ENCODE assay signal across 31 mouse cellular contexts in the genomic region with DNA sequence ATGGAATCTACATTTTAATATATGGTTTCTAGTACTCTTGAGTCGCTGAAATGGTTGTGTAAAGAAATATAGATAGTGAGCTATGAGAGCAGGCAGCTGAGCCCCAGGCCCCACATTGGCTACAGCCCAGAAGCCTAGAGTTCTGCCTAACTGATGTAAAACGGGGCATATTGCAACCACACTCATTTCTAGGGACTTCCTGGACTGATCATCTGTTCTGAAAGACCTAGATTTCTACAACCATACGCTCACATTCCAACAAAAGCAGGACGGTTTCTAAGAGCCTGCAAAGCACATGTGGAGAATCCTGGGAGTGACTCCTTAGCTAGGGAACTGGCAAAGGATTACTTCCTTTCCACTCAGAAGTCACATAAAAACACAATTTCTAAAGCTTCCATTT. TPM values are rescaled to one million over a fixed set of nuclear protein-coding genes. Genes with fewer than 3 reads are reported as not detected.
DNase-seq lines count a peak whose midpoint lies in the region; ATAC-seq and TF ChIP-seq lines count a peak whose summit lies in the region.
"Had no signal": no experiment of that assay in that cellular context is flagged by ENCODE, and none has a peak within 500 bp of the region (broad histone marks: within the 10 kb centered on the region; RNA-seq: fewer than 3 reads in every experiment).

No protein-coding gene starts in this region.

- peaks cover 56% of the 10 kb centered on the region for H3K4me1 ChIP-seq in heart, embryonic 16.5 days (ENCODE audit: control insufficient read depth, insufficient read depth, low read length)
- peaks cover 39% of the 10 kb centered on the region for H3K4me1 ChIP-seq in lung, embryonic 14.5 days (ENCODE audit: insufficient read depth)
- H3K4me1 ChIP-seq in limb, embryonic 14.5 days (ENCODE audit: control insufficient read depth, insufficient read depth, low read length): peaks cover 31% of the 10 kb centered on the region

- DNase-seq in gastrocnemius, adult 2 months: no peak
- no peak for DNase-seq in gastrocnemius, adult 18-20 months (ENCODE audit: low spot score)
- DNase-seq in heart, postnatal 10 days: no peak
- DNase-seq in lung, embryonic 14.5 days: peak; percentile 54
- DNase-seq in lung, postnatal 36 days: no peak
- DNase-seq in limb, embryonic 14.5 days (ENCODE audit: low spot score): peak; percentile 53
- DNase-seq in frontal cortex, postnatal 25 days (ENCODE audit: low spot score in 2 of 2): no peak
- DNase-seq: adrenal gland, postnatal 25 days; cerebellum, adult 8-10 months; cerebellum, postnatal 36 days; gastrocnemius, postnatal 25 days; heart, postnatal 14 days; kidney, postnatal 4 days; right cerebral cortex, adult 18-20 months; thymus, adult 18-20 months; thymus, postnatal 36 days had no signal

- no peak for ATAC-seq in heart, embryonic 16.5 days (replicated peaks; ENCODE audit: extremely low read depth, insufficient read depth, low FRiP score)
- ATAC-seq in lung, embryonic 14.5 days (ENCODE audit: insufficient read depth): no peak
- ATAC-seq in limb, embryonic 14.5 days (ENCODE audit: low FRiP score, low read depth): no peak
- ATAC-seq: intestine, postnatal 0 days; lung, postnatal 0 days had no signal

- intact Hi-C loops in gastrocnemius, adult 2 months (cut with DNase I): no loop called here
- intact Hi-C loops in heart, postnatal 10 days (cut with DNase I): no loop called here

- H3K27me3 ChIP-seq in heart, embryonic 16.5 days (ENCODE audit: control insufficient read depth, insufficient read depth, low read length): no peaks in the 10 kb centered on the region
- H3K27me3 ChIP-seq in lung, embryonic 14.5 days (ENCODE audit: insufficient read depth, low read length): no peaks in the 10 kb centered on the region
- no peaks in the 10 kb centered on the region for H3K27me3 ChIP-seq in limb, embryonic 14.5 days (ENCODE audit: control insufficient read depth, insufficient read depth, low read length)
- H3K27me3 ChIP-seq: forebrain, embryonic 12.5 days; hindbrain, embryonic 12.5 days; neural tube, embryonic 15.5 days had no signal

- no peak overlapping the region for H3K9ac ChIP-seq in heart, embryonic 16.5 days (ENCODE audit: low read length)
- no peak overlapping the region for H3K9ac ChIP-seq in lung, embryonic 14.5 days
- H3K9ac ChIP-seq in limb, embryonic 14.5 days (ENCODE audit: low read depth, low read length, severe bottlenecking): no peak overlapping the region
- H3K9ac ChIP-seq: forebrain, embryonic 12.5 days; hindbrain, embryonic 12.5 days; liver, embryonic 14.5 days; neural tube, embryonic 15.5 days had no signal

- WGBS in heart, embryonic 16.5 days: 46% methylated on average over 4 of the region's 4 CpGs
- 25% methylated on average over 4 of the region's 4 CpGs for WGBS in lung, embryonic 14.5 days
- WGBS in limb, embryonic 14.5 days: 46% methylated on average over 4 of the region's 4 CpGs

- H3K27ac ChIP-seq in gastrocnemius, adult 2 months: peak overlapping the region; percentile 28
- peak overlapping the region; percentile 44; the same call in 1 of the 2 replicates for H3K27ac ChIP-seq in heart, embryonic 16.5 days (ENCODE audit: low read length)
- H3K27ac ChIP-seq in lung, embryonic 14.5 days (ENCODE audit: low read depth): peak overlapping the region; percentile 48
- peak overlapping the region; percentile 28; the same call in 1 of the 2 replicates for H3K27ac ChIP-seq in limb, embryonic 14.5 days (replicated peaks; ENCODE audit: low read depth, low read length)
- H3K27ac ChIP-seq: forebrain, embryonic 12.5 days; hindbrain, embryonic 12.5 days; liver, embryonic 14.5 days; midbrain, embryonic 10.5 days; neural tube, embryonic 15.5 days had no signal

- H3K4me2 ChIP-seq in heart, embryonic 16.5 days (ENCODE audit: low read depth, low read length): no peak overlapping the region
- H3K4me2 ChIP-seq in lung, embryonic 14.5 days: no peak overlapping the region
- H3K4me2 ChIP-seq in limb, embryonic 14.5 days (replicated peaks; ENCODE audit: low read depth, low read length, severe bottlenecking): no peak overlapping the region
- H3K4me2 ChIP-seq: forebrain, embryonic 12.5 days; hindbrain, embryonic 12.5 days; neural tube, embryonic 15.5 days had no signal

- H3K9me3 ChIP-seq in heart, embryonic 16.5 days (replicated peaks; ENCODE audit: control insufficient read depth, low read length): no peaks in the 10 kb centered on the region
- no peaks in the 10 kb centered on the region for H3K9me3 ChIP-seq in lung, embryonic 14.5 days (ENCODE audit: low read depth, low read length)
- no peaks in the 10 kb centered on the region for H3K9me3 ChIP-seq in limb, embryonic 14.5 days (ENCODE audit: control insufficient read depth, low read length)
- H3K9me3 ChIP-seq: forebrain, embryonic 12.5 days; hindbrain, embryonic 12.5 days; midbrain, embryonic 10.5 days; neural tube, embryonic 15.5 days had no signal

- H3K4me3 ChIP-seq in gastrocnemius, adult 2 months: no peak overlapping the region
- H3K4me3 ChIP-seq in heart, embryonic 16.5 days (ENCODE audit: low read length): no peak overlapping the region
- H3K4me3 ChIP-seq in lung, embryonic 14.5 days (ENCODE audit: low read depth, low read length): no peak overlapping the region
- H3K4me3 ChIP-seq in limb, embryonic 14.5 days (replicated peaks; ENCODE audit: low read length): no peak overlapping the region
- H3K4me3 ChIP-seq: forebrain, embryonic 12.5 days; hindbrain, embryonic 12.5 days; midbrain, embryonic 10.5 days; neural tube, embryonic 15.5 days had no signal

- no peak for TF ChIP-seq CTCF in gastrocnemius, adult 2 months (IDR thresholded peaks at IDR 0.05)
- TF ChIP-seq CTCF in lung, embryonic 14.5 days (IDR thresholded peaks at IDR 0.05; ENCODE audit: low read depth): no peak

- peaks cover 3% of the 10 kb centered on the region; the same call in 1 of the 2 replicates for H3K36me3 ChIP-seq in heart, embryonic 16.5 days (ENCODE audit: control insufficient read depth, insufficient read depth)
- peaks cover 15% of the 10 kb centered on the region; the same call in 1 of the 2 replicates for H3K36me3 ChIP-seq in lung, embryonic 14.5 days (ENCODE audit: insufficient read depth)
- H3K36me3 ChIP-seq in limb, embryonic 14.5 days (ENCODE audit: control insufficient read depth, insufficient read depth, low read length): peaks cover 23% of the 10 kb centered on the region
- H3K36me3 ChIP-seq: forebrain, embryonic 12.5 days; hindbrain, embryonic 12.5 days; neural tube, embryonic 15.5 days had no signal

- TF ChIP-seq POLR2A in limb, embryonic 14.5 days (IDR thresholded peaks at IDR 0.05; ENCODE audit: borderline replicate concordance, extremely low read depth, insufficient read depth, insufficient read length): no peak

RNA-seq across cellular contexts. Expression of a gene that starts 9.8 kb away (rescaled TPM):
- not detected for total RNA-seq in gastrocnemius, adult 2 months (2021)
- total RNA-seq in gastrocnemius, adult 18-20 months (2021): under 1 TPM; 0.96 to 1.00 TPM
- polyA plus RNA-seq in heart, embryonic 16.5 days (2015; fragmentation: Nextera tagmentation; extraction: Ambion mirVana): not detected in 2 replicates
- 1 to 10 TPM; 1.5 to 1.6 TPM for total RNA-seq in heart, postnatal 10 days (2021)
- not detected in 2 replicates for polyA plus RNA-seq in lung, embryonic 14.5 days (2014; fragmentation: Nextera tagmentation; extraction: Ambion mirVana)
- not detected in 2 replicates for polyA plus RNA-seq in limb, embryonic 14.5 days (2012; rRNA removed)
- polyA plus RNA-seq in limb, embryonic 14.5 days (2014; fragmentation: Nextera tagmentation; extraction: Ambion mirVana): not detected in 2 replicates
- total RNA-seq: adrenal gland, postnatal 25 days; ES-E14; layer of hippocampus, postnatal 10 days had no signal
- polyA plus RNA-seq: brain, embryonic 14.5 days; forebrain, embryonic 12.5 days; frontal cortex, adult 2 months; hindbrain, embryonic 12.5 days; intestine, postnatal 0 days; kidney, embryonic 16.5 days; limb, embryonic 11.5 days; liver, embryonic 14.5 days; lung, postnatal 0 days; midbrain, embryonic 10.5 days; neural tube, embryonic 15.5 days; stomach, embryonic 16.5 days had no signal

RNA-seq across cellular contexts. Expression of a gene that starts 22.0 kb away (rescaled TPM):
- 10 to 100 TPM; 23.7 to 24.2 TPM for total RNA-seq in gastrocnemius, adult 2 months (2021)
- 10 to 100 TPM; 18.4 to 18.9 TPM for total RNA-seq in gastrocnemius, adult 18-20 months (2021)
- polyA plus RNA-seq in heart, embryonic 16.5 days (2015; fragmentation: Nextera tagmentation; extraction: Ambion mirVana): 19.4 and 24.4 TPM in 2 replicates
- 10 to 100 TPM; 46.6 to 46.7 TPM for total RNA-seq in heart, postnatal 10 days (2021)
- 25.1 and 28.9 TPM in 2 replicates for polyA plus RNA-seq in lung, embryonic 14.5 days (2014; fragmentation: Nextera tagmentation; extraction: Ambion mirVana)
- polyA plus RNA-seq in limb, embryonic 14.5 days (2012; rRNA removed): 28.5 and 34.7 TPM in 2 replicates
- polyA plus RNA-seq in limb, embryonic 14.5 days (2014; fragmentation: Nextera tagmentation; extraction: Ambion mirVana): 25.3 and 29.7 TPM in 2 replicates

Comparison
In these comparisons a context has a peak if more than half of its experiments do, and no peak if none do; other contexts are left out.
1. DNase-seq: peak in lung, embryonic 14.5 days (single experiment) and limb, embryonic 14.5 days (single experiment); none in gastrocnemius, adult 2 months (single experiment), gastrocnemius, adult 18-20 months (single experiment), heart, postnatal 10 days (0 of 2), lung, postnatal 36 days (single experiment) and frontal cortex, postnatal 25 days (0 of 2).
2. Peak in every context shown above with its lines, with median percentiles within 50 percentile points of each other: H3K27ac ChIP-seq.